Mouse (Mus musculus) midbrain, embryonic 15.5 days (tissue): ENCODE results near the gene Gm9945. TPM values are rescaled to one million over a fixed set of nuclear protein-coding genes. Genes with fewer than 3 reads are reported as not detected.

Experiments
- ATAC-seq: fragments of 200-750 bp; cut with Nextera tagmentation; replicated peaks from 2 replicates; pipeline ENCODE4 v1.8.0; 2017; ENCODE audit warnings: moderate TSS enrichment
- H3K27ac ChIP-seq: fragments of 300-500 bp; sonication (generic); 2 replicates; pipeline ENCODE4 v1.5.1; 2015; ENCODE audit warnings: mild to moderate bottlenecking, inconsistent platforms
- H3K27me3 ChIP-seq: fragments of 300-500 bp; sonication (generic); replicated peaks from 2 replicates; pipeline ENCODE4 v1.6.1; 2015; ENCODE audit warnings: inconsistent platforms
- H3K36me3 ChIP-seq: fragments of 300-500 bp; sonication (generic); replicated peaks from 2 replicates; pipeline ENCODE4 v1.6.1; 2015; ENCODE audit warnings: inconsistent platforms
- H3K4me1 ChIP-seq: fragments of 300-500 bp; sonication (generic); 2 replicates; pipeline ENCODE4 v1.6.1; 2015; ENCODE audit warnings: inconsistent platforms
- H3K4me2 ChIP-seq: fragments of 300-500 bp; sonication (generic); 2 replicates; pipeline ENCODE4 v1.6.1; 2015; ENCODE audit warnings: inconsistent platforms, mild to moderate bottlenecking, moderate library complexity
- H3K4me3 ChIP-seq: fragments of 300-500 bp; sonication (generic); 2 replicates; pipeline ENCODE4 v1.5.1; 2015; ENCODE audit warnings: mild to moderate bottlenecking, inconsistent platforms
- H3K9ac ChIP-seq: fragments of 300-500 bp; sonication (generic); 2 replicates; pipeline ENCODE4 v1.6.1; 2015; ENCODE audit warnings: mild to moderate bottlenecking, inconsistent platforms
- H3K9me3 ChIP-seq: fragments of 300-500 bp; sonication (generic); 2 replicates; pipeline ENCODE4 v1.6.1; 2016; ENCODE audit warnings: inconsistent platforms
- WGBS: fragments of 180-500 bp; shearing (Covaris S2); methylation state at CpG from one replicate; pipeline ENCODE4 v1.1.7; 2015; ENCODE audit warnings: mixed read lengths; 5-methylcytosine and 5-hydroxymethylcytosine counted together
- polyA plus RNA-seq: library from polyadenylated mRNA; unstranded; fragments of >200 nt; fragmentation: Nextera tagmentation; extraction: Ambion mirVana; gene quantifications from 2 replicates; pipeline ENCODE4 v1.2.1, GENCODE M21; 2015

The Gm9945 gene
- polyA plus RNA-seq, 1 experiment from 2014 or later = 0.39 TPM

DNA sequence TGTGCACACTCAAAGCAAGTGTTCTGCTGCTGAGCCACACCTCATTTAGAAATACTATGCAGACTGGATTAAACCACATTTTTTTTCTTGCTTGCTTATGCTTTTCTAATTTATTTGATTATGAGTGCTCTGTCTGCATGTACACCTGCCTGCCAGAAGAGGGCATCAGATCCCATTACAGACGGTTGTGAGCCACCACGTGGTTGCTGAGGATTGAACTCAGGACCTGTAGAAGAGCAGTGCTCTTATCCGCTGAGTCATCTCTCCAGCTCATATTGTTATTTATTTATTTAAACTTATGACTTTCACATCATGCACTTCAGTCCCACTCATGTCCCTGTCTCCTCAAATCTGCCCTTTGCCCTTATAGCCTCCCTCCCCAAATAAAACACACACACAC lies 5.8 kb downstream of the Gm9945 start:
- Histone ChIP-seq H3K27ac (no peak overlapping the region), H3K9ac (no peak overlapping the region), H3K27me3 (peaks cover 47% of the 10 kb centered on the region), H3K36me3 (no peaks in the 10 kb centered on the region), H3K4me3 (no peak overlapping the region), H3K4me1 (peaks cover 7% of the 10 kb centered on the region), H3K4me2 (no peak overlapping the region), H3K9me3 (no peaks in the 10 kb centered on the region)
- ATAC-seq = no peak
- 45% methylated on average over 3 of the region's 3 CpGs for WGBS

DNA sequence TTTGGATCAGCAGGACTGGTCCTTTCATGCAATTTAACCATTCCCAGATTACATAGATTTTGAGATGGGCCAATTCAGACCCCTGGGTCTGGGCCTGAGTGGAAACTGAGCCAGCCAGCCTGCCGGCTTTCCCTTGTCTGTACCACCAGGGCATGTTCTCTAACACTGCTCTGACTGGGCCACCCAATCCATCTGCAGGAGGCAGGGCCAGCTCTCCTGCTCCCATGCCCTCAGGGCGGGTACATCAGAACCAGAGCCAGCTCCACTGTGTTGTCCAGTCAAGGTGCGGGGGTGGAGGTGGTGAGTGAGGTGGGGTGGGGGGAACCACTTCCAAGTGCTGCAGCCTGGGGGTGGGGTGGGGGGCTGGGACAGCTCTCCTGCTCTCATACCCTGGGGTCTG lies 6.4 kb downstream of the Gm9945 start:
- Histone ChIP-seq H3K4me2 (no peak overlapping the region), H3K9me3 (no peaks in the 10 kb centered on the region), H3K27ac (no peak overlapping the region), H3K4me3 (no peak overlapping the region), H3K27me3 (peaks cover 42% of the 10 kb centered on the region), H3K36me3 (no peaks in the 10 kb centered on the region), H3K4me1 (peaks cover 7% of the 10 kb centered on the region), H3K9ac (no peak overlapping the region)
- ATAC-seq = no peak; the same call in 1 of the 2 replicates
- 69% methylated on average over 3 of the region's 3 CpGs for WGBS

DNA sequence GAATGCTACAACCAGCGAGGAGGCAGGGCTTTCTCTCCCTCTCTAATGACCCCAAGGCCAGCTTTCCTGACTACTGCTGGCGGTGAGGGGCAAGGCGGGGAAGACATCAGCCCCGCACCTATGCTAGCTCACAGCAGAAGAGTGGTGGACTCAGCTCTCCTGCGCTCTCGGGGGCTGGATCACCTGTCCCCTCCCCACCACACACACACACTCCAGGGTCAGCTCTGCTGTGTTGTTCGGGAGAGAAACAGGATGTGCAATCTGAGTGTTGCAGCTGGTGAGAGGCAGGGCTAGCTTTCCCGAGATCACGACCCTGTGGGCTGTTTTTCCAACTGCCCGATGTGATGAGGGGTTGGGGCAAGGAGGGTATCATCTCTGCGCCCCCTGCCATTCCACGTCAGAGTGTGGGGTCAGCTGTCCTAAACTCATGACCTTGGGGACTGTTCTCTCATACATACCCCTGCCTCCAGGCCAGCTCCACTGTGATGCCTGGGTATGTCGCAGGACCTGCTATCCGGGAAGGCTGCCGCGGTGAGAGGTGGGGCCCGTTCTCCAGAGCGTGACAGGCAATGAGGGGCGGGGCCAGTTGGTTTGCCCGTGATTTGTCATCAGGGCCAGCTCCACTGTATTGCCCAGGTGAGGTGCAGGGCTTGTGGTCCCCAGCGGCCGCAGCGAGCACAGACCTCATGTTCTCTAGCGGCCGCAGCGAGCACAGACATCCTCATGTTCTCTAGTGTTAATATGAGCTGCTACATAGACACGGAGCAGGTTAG lies 7.0 kb downstream of the Gm9945 start:
- H3K4me1 ChIP-seq = peaks cover 7% of the 10 kb centered on the region
- peaks cover 37% of the 10 kb centered on the region for H3K27me3 ChIP-seq
- no peaks in the 10 kb centered on the region for H3K9me3 ChIP-seq
- ATAC-seq = peak; percentile 54; the same call in 1 of the 2 replicates
- no peak overlapping the region for H3K27ac ChIP-seq
- H3K4me3 ChIP-seq = peak overlapping the region; percentile 26
- WGBS = 12% methylated on average over 27 of the region's 27 CpGs
- peak overlapping the region; percentile 23; the same call in 1 of the 2 replicates for H3K9ac ChIP-seq
- peak overlapping the region; percentile 54 for H3K4me2 ChIP-seq
- H3K36me3 ChIP-seq = no peaks in the 10 kb centered on the region

DNA sequence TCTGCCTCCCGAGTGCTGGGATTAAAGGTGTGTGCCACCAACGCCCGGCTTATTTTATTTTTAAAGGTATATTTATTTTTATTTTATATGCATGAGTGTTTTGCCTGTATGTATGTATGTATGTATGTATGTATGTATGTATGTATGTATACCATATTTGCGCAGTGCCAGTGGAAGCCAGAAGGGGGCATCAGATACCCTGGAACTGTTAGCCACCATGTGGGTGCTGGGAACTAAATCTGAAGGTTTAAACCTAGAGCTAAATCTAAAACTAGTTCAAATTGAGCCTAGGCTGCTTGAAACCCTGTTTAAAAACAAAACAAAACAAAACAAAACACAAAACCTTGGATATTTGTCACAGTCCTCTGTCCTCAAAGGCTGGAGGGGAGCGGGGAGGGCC lies 9.0 kb downstream of the Gm9945 start:
- WGBS = 88% methylated on average over 5 of the region's 5 CpGs
- H3K9ac ChIP-seq = no peak overlapping the region
- no peak overlapping the region for H3K4me2 ChIP-seq
- peaks cover 28% of the 10 kb centered on the region for H3K27me3 ChIP-seq
- H3K27ac ChIP-seq = no peak overlapping the region
- no peak overlapping the region for H3K4me3 ChIP-seq
- ATAC-seq = no peak
- H3K9me3 ChIP-seq = no peaks in the 10 kb centered on the region
- H3K4me1 ChIP-seq = peaks cover 7% of the 10 kb centered on the region
- H3K36me3 ChIP-seq = no peaks in the 10 kb centered on the region

DNA sequence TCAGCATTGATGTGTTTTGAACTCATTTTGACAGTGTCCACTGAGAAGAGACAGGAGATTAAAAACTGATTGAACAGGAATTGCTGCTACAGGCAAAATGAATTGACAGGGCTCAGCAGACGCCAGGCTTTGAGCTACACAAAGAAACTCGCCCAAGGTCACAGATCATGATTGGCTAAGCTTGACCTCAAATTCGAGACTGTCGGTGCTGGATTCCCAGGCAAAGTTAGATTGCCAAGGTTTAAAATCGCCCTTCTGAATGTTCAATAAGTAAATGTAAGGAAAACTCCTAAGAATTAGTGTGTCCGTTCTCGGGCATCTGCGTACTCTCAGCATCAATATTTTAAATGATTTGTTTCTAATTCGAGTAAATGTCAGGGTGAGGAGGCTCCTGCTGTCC lies 9.5 kb downstream of the Gm9945 start:
- Histone ChIP-seq H3K4me3 (no peak overlapping the region), H3K9me3 (no peaks in the 10 kb centered on the region), H3K4me2 (no peak overlapping the region), H3K36me3 (no peaks in the 10 kb centered on the region), H3K9ac (no peak overlapping the region), H3K4me1 (peaks cover 7% of the 10 kb centered on the region), H3K27ac (no peak overlapping the region), H3K27me3 (peaks cover 28% of the 10 kb centered on the region)
- ATAC-seq = no peak
- WGBS = 49% methylated on average over 9 of the region's 9 CpGs

DNA sequence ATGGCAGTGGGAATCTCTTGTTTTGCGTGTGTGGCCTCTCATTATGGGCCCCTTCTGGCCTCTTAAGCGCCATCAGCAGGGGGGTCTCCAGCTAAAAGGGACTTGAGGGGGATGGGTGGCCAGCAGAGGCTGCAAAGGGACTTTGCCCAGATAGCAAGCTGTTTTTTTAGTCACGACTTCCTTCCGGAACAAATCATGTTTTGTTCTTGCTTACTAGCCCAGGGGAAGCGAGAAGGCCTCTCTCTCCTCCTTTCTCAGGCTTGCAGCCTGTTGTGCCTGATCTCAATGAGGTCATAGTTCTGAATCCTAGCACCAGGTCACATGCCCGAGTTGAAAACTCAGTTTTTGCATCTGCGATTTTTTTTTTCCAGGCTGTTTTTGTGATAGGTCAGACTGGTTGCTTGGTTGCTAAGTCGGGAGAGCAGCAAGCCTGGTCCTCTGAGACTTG lies 12.0 kb downstream of the Gm9945 start:
- Histone ChIP-seq H3K4me1 (peaks cover 5% of the 10 kb centered on the region), H3K9me3 (no peaks in the 10 kb centered on the region), H3K27ac (no peak overlapping the region), H3K27me3 (peaks cover 12% of the 10 kb centered on the region; the same call in 1 of the 2 replicates), H3K4me3 (no peak overlapping the region), H3K4me2 (no peak overlapping the region), H3K36me3 (no peaks in the 10 kb centered on the region), H3K9ac (no peak overlapping the region)
- WGBS = 3% methylated on average over 8 of the region's 8 CpGs
- no peak for ATAC-seq

DNA sequence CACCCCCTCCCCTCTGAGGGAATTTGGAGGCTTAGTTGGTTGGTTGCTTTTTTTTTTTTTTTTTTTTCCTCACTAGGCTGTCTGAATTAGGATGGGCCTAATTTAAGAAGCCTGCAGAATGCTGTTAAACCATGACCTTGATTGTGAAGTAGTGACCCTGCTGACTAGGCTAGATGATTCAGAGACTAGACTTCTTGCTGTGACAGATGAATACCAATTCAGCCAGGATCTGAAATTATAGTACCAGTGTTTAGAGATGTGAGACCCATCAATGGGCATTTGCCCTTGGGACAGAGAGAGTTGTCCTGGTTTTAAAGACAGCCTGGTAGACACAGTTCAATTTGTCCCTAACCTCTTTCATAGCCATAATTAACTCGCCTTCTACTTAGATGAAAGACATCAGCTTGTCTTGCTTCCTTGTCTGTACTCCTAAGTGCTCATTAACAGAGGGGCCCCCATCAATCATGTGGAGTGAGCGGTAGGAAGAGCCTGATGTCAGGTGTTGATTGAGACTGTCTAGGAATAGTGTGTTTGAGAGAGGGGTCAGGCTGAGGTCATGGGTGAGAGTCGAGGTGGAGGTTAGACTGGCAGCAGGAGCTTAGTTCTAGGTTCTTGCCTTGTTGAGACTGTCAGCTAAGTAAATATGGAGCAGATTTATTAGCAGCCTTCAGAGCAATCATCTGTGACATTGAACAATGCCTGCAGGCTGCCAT lies 13.4 kb downstream of the Gm9945 start:
- Histone ChIP-seq H3K27ac (no peak overlapping the region), H3K9me3 (no peaks in the 10 kb centered on the region), H3K27me3 (peaks cover 9% of the 10 kb centered on the region; the same call in 1 of the 2 replicates), H3K36me3 (no peaks in the 10 kb centered on the region), H3K4me2 (no peak overlapping the region), H3K4me1 (no peaks in the 10 kb centered on the region), H3K4me3 (no peak overlapping the region), H3K9ac (no peak overlapping the region)
- no peak for ATAC-seq
- 41% methylated on average over 3 of the region's 3 CpGs for WGBS

DNA sequence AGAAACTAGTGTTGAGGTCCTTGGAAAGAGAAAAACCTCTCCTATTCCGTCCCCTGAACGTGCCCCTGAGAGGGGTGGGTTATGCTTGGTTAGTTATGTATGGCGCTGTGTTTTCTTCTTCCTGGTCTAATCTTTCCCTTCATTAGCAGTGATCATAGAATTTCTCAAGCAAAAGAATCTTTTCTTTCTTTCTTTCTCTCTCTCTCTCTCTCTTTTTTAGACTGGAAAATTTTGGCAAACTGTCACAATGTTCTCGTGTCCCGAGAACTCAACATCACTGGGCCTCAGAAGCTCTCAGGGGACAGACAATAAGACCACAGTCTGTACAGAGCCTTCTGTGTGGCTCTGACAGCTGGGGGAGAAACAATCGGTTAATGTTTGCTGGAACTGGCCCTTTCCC lies 15.5 kb downstream of the Gm9945 start:
- 13% methylated on average over 6 of the region's 6 CpGs for WGBS
- no peaks in the 10 kb centered on the region for H3K36me3 ChIP-seq
- H3K9me3 ChIP-seq = no peaks in the 10 kb centered on the region
- H3K4me2 ChIP-seq = no peak overlapping the region
- peaks cover 5% of the 10 kb centered on the region; the same call in 1 of the 2 replicates for H3K27me3 ChIP-seq
- H3K27ac ChIP-seq = no peak overlapping the region
- H3K4me1 ChIP-seq = no peaks in the 10 kb centered on the region
- H3K9ac ChIP-seq = no peak overlapping the region
- no peak for ATAC-seq
- no peak overlapping the region for H3K4me3 ChIP-seq

DNA sequence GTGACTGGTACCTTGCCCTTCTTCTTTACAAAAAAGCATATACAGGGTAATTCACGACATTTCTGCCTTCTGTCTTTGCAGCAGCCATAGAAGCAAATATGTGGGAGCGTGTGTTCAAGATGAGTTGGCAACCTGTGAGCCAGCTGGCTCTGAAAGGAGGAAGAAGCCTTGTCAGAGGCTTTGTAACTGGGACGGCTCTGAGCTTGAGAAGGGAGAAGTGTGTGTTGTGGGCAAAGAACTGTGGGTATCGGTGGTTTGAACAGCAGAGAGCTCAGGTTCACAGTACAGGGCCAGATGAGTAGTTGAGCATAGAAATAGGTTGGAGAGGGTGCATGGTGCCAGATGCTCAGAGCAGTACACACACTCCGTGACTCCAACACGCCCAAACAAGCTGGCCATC lies 17.0 kb downstream of the Gm9945 start:
- Histone ChIP-seq H3K4me1 (no peaks in the 10 kb centered on the region), H3K4me2 (no peak overlapping the region), H3K27me3 (peaks cover 5% of the 10 kb centered on the region; the same call in 1 of the 2 replicates), H3K27ac (no peak overlapping the region), H3K9ac (no peak overlapping the region), H3K4me3 (no peak overlapping the region), H3K36me3 (no peaks in the 10 kb centered on the region), H3K9me3 (no peaks in the 10 kb centered on the region)
- no peak for ATAC-seq
- WGBS = 71% methylated on average over 6 of the region's 6 CpGs

DNA sequence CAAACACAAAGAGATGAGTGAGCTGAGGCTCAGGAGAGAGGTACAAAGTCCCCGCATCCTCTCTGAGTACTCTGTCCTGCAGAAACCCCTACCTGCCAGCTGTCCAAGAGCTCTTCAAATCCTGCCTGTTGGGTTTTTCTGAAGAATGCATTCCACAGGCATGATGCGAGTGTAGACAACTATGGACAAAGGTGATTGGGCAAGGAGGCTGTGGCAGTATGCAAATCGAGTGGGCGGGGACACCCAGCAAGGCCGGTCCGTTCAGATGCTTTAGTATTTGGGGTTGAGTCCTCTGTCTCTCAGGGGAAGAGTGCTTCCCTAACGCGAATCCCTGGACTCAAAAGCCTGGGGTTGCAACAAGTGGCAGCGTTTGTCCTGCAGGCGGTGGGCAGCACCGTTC lies 20.6 kb downstream of the Gm9945 start:
- no peak for ATAC-seq
- H3K9me3 ChIP-seq = no peaks in the 10 kb centered on the region
- no peaks in the 10 kb centered on the region for H3K4me1 ChIP-seq

DNA sequence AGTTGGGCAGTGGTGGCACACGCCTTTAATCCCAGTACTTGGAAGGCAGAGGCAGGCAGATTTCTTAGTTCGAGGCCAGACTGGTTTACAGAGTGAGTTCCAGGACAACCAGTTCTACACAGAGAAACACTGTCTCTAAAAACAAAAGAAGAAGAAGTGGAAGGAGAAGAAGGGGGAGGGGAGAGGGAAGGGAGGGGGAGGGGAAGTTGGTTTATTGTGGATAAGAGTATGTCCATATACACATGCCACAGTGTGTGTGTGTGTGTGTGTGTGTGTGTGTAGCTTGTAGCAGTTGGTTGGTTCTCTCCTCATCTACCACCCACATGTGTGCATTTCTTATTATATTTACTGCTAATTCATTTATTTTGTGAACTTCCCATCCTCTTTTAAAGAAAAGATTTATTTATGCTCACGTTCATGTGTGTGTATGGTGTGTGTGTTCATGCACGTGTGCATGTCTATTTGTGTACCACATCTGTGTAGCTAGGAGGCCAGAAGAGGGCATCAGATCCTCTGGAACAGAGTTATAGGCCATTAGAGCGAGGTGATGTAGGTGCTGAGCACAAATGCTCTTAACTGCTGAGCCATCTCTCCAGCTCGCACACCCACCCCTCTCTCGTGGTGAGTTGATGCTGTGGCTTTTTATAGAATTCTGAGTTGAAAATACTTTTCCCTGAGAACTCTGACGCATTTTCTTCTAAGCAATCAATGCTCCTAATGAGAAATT lies 22.2 kb downstream of the Gm9945 start:
- Histone ChIP-seq H3K4me1 (no peaks in the 10 kb centered on the region), H3K4me3 (no peak overlapping the region), H3K9ac (no peak overlapping the region), H3K27me3 (peaks cover 5% of the 10 kb centered on the region), H3K27ac (no peak overlapping the region), H3K9me3 (no peaks in the 10 kb centered on the region), H3K36me3 (no peaks in the 10 kb centered on the region), H3K4me2 (no peak overlapping the region)
- ATAC-seq = no peak
- whole genome bisulfite sequencing = 83% methylated on average over 8 of the region's 8 CpGs

More for the DNA sequence above, 20.6 kb downstream of the Gm9945 start:
- WGBS = 9% methylated on average over 11 of the region's 11 CpGs
- H3K4me2 ChIP-seq = no peak overlapping the region
- no peak overlapping the region for H3K27ac ChIP-seq
- no peak overlapping the region for H3K9ac ChIP-seq
- H3K36me3 ChIP-seq = no peaks in the 10 kb centered on the region
- no peak overlapping the region for H3K4me3 ChIP-seq
- H3K27me3 ChIP-seq = peaks cover 5% of the 10 kb centered on the region

DNA sequence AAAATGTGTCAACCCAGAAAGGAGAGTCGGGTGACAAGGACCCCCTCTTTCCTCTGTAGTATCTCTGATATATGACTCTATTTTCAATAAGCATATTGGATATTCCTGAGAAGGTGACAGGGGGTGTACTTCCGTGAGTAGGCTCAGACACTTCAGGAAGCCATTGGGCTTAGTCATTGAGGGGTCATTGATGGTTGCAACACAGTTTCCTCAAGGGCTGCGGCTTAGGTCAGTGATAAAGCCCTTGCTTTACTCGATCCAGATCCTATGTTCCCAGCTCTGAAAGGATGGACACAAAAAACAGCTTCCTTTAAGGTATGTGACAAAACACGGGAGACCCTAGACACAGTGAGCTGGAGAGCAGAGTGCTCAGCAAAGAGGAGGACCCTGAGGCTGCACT lies 23.8 kb downstream of the Gm9945 start:
- H3K4me2 ChIP-seq = no peak overlapping the region
- H3K36me3 ChIP-seq = no peaks in the 10 kb centered on the region
- H3K4me3 ChIP-seq = no peak overlapping the region
- H3K9ac ChIP-seq = no peak overlapping the region
- no peaks in the 10 kb centered on the region for H3K9me3 ChIP-seq
- H3K4me1 ChIP-seq = no peaks in the 10 kb centered on the region
- H3K27ac ChIP-seq = no peak overlapping the region
- no peaks in the 10 kb centered on the region; the same call in 1 of the 2 replicates for H3K27me3 ChIP-seq
- WGBS = 87% methylated on average over 5 of the region's 5 CpGs
- ATAC-seq = no peak
